Mouse (Mus musculus): ENCODE results near the gene Ano1. TPM values are rescaled to one million over a fixed set of nuclear protein-coding genes. Genes with fewer than 3 reads are reported as not detected.

The Ano1 gene
- polyA plus RNA-seq, 1 experiment from 2014 or later = 48.8 TPM

- Histone ChIP-seq H3K4me3 (ENCODE audit: low read length) (no peak overlapping the region), H3K27ac (ENCODE audit: low read depth, low read length) (no peak overlapping the region), H3K9ac (ENCODE audit: low read depth, low read length) (no peak overlapping the region), H3K36me3 (ENCODE audit: control insufficient read depth, insufficient read depth, low read length) (no peaks in the 10 kb centered on the region), H3K4me2 (replicated peaks; ENCODE audit: low read depth, low read length) (no peak overlapping the region), H3K27me3 (ENCODE audit: control insufficient read depth, insufficient read depth, low read length) (no peaks in the 10 kb centered on the region), H3K4me1 (ENCODE audit: control insufficient read depth, insufficient read depth, low read length) (peaks cover 28% of the 10 kb centered on the region), H3K9me3 (ENCODE audit: control insufficient read depth, low read length) (no peaks in the 10 kb centered on the region)
- no peak for ATAC-seq (ENCODE audit: low FRiP score, low TSS enrichment)
- WGBS = 11% methylated on average over 3 of the region's 3 CpGs
Observed at GRCm38 (mm10) chr7:144739810-144740209, 12.0 kb downstream of the Ano1 start.

DNA sequence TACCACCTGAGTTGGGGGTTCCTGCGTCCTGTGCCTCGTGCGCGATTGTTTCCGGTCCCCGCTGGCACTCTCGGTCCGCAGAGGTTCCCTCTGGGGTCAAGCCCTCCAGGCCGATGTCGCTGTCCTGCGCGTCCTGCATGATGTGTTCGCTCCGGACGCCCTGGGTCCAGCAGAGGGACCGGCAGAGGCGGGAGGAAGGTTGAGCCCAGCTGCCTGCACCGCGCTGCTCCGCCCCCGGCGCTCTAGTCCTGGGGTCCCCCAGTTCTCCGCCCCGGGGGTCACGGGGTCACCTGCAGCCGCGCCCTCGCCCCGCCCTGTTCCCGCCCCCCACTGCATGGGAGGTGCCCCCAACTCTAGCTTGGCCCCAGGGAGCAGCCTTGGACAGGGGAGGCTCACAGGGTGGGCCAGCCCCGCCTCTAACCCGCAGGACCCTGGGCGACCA, 13.4 kb downstream of the Ano1 start:
- Histone ChIP-seq H3K4me2 (replicated peaks; ENCODE audit: low read depth, low read length) (peak overlapping the region; percentile 88), H3K36me3 (ENCODE audit: control insufficient read depth, insufficient read depth, low read length) (no peaks in the 10 kb centered on the region), H3K27ac (ENCODE audit: low read depth, low read length) (no peak overlapping the region), H3K4me1 (ENCODE audit: control insufficient read depth, insufficient read depth, low read length) (peaks cover 28% of the 10 kb centered on the region), H3K4me3 (ENCODE audit: low read length) (peak overlapping the region; percentile 42), H3K9ac (ENCODE audit: low read depth, low read length) (peak overlapping the region; percentile 56), H3K9me3 (ENCODE audit: control insufficient read depth, low read length) (no peaks in the 10 kb centered on the region), H3K27me3 (ENCODE audit: control insufficient read depth, insufficient read depth, low read length) (no peaks in the 10 kb centered on the region)
- under 1% methylated on average over 33 of the region's 33 CpGs for WGBS
- ATAC-seq (ENCODE audit: low FRiP score, low TSS enrichment) = peak; percentile 54; the same call in 1 of the 2 replicates

DNA sequence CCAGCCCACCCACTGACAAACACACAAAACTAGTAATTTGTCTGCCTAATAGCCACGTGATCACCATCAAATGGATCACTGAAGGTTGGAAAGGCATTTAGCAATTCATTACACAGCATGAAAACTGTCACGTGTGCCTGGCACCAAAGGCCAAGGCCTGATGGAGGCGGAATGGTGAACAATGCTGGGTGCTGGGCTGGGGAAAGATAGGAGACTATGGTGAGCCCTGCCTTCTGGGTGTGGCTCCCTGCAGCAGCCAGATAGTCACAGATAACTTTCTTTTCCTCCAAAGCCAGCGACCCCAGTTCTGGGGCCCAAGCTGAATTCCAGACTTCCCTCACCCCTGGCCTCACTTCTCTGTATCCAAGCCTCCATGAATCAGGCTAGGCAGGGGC, 19.9 kb downstream of the Ano1 start:
- WGBS = 51% methylated on average over 4 of the region's 4 CpGs
- H3K4me1 ChIP-seq (ENCODE audit: control insufficient read depth, insufficient read depth, low read length) = no peaks in the 10 kb centered on the region; the same call in 1 of the 2 replicates
- no peak for ATAC-seq (ENCODE audit: low FRiP score, low TSS enrichment)
- H3K4me2 ChIP-seq (replicated peaks; ENCODE audit: low read depth, low read length) = no peak overlapping the region
- H3K9me3 ChIP-seq (ENCODE audit: control insufficient read depth, low read length) = no peaks in the 10 kb centered on the region
- H3K36me3 ChIP-seq (ENCODE audit: control insufficient read depth, insufficient read depth, low read length) = no peaks in the 10 kb centered on the region
- no peak overlapping the region for H3K27ac ChIP-seq (ENCODE audit: low read depth, low read length)
- H3K27me3 ChIP-seq (ENCODE audit: control insufficient read depth, insufficient read depth, low read length) = no peaks in the 10 kb centered on the region
- no peak overlapping the region for H3K9ac ChIP-seq (ENCODE audit: low read depth, low read length)
- H3K4me3 ChIP-seq (ENCODE audit: low read length) = no peak overlapping the region

DNA sequence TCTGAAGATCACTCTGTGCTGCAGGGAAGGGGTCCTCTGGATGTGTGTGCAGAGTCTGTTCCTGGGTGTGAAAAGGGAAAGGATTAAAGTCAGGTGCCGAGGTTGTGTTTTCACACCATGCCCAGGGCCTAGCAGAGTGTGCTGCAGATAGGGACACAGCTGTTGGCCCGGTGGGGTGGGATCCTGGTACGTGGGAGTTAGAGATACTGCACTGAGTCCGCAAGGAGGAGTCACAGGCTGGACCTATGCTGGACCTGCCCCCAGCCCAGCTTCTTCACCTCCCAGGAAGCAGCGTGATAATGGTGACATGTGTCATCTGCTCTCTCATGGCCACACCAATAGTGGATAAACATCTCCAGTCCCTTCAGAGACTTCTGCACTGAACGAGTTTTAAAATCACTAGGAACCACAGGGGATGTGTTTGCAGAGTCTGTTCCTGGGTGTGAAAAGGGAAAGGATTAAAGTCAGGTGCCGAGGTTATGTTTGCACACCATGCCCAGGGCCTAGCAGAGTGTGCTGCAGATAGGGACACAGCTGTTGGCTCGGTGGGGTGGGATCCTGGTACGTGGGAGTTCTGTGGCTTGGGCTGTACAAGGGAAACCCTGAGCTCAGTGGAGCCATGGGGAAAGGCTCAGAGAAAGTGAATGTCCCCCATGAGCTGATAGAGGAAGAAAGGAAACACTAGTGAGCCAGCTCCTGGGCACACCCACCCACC, 20.4 kb downstream of the Ano1 start:
- no peaks in the 10 kb centered on the region; the same call in 1 of the 2 replicates for H3K4me1 ChIP-seq (ENCODE audit: control insufficient read depth, insufficient read depth, low read length)

GRCm38 (mm10) chr7:144724283-144724682, 27.5 kb downstream of the Ano1 start:
- Histone ChIP-seq H3K4me3 (ENCODE audit: low read length) (no peak overlapping the region), H3K9ac (ENCODE audit: low read depth, low read length) (no peak overlapping the region), H3K4me2 (replicated peaks; ENCODE audit: low read depth, low read length) (no peak overlapping the region), H3K36me3 (ENCODE audit: control insufficient read depth, insufficient read depth, low read length) (no peaks in the 10 kb centered on the region), H3K27ac (ENCODE audit: low read depth, low read length) (no peak overlapping the region), H3K27me3 (ENCODE audit: control insufficient read depth, insufficient read depth, low read length) (no peaks in the 10 kb centered on the region), H3K4me1 (ENCODE audit: control insufficient read depth, insufficient read depth, low read length) (no peaks in the 10 kb centered on the region), H3K9me3 (ENCODE audit: control insufficient read depth, low read length) (no peaks in the 10 kb centered on the region)
- 10% methylated on average over 1 of the region's 1 CpGs for WGBS
- no peak for ATAC-seq (ENCODE audit: low FRiP score, low TSS enrichment)

More for the DNA sequence above, 20.4 kb downstream of the Ano1 start:
- 47% methylated on average over 9 of the region's 9 CpGs for WGBS
- H3K27ac ChIP-seq (ENCODE audit: low read depth, low read length) = no peak overlapping the region
- no peak overlapping the region for H3K9ac ChIP-seq (ENCODE audit: low read depth, low read length)
- no peak overlapping the region for H3K4me2 ChIP-seq (replicated peaks; ENCODE audit: low read depth, low read length)
- H3K27me3 ChIP-seq (ENCODE audit: control insufficient read depth, insufficient read depth, low read length) = no peaks in the 10 kb centered on the region
- no peak overlapping the region for H3K4me3 ChIP-seq (ENCODE audit: low read length)
- H3K36me3 ChIP-seq (ENCODE audit: control insufficient read depth, insufficient read depth, low read length) = no peaks in the 10 kb centered on the region
- H3K9me3 ChIP-seq (ENCODE audit: control insufficient read depth, low read length) = no peaks in the 10 kb centered on the region
- ATAC-seq (ENCODE audit: low FRiP score, low TSS enrichment) = peak; percentile 49; the same call in 1 of the 2 replicates

- Histone ChIP-seq H3K4me1 (ENCODE audit: control insufficient read depth, insufficient read depth, low read length) (no peaks in the 10 kb centered on the region), H3K36me3 (ENCODE audit: control insufficient read depth, insufficient read depth, low read length) (no peaks in the 10 kb centered on the region), H3K27ac (ENCODE audit: low read depth, low read length) (no peak overlapping the region), H3K9ac (ENCODE audit: low read depth, low read length) (no peak overlapping the region), H3K27me3 (ENCODE audit: control insufficient read depth, insufficient read depth, low read length) (no peaks in the 10 kb centered on the region), H3K9me3 (ENCODE audit: control insufficient read depth, low read length) (no peaks in the 10 kb centered on the region), H3K4me2 (replicated peaks; ENCODE audit: low read depth, low read length) (no peak overlapping the region), H3K4me3 (ENCODE audit: low read length) (no peak overlapping the region)
- WGBS = 77% methylated on average over 4 of the region's 4 CpGs
- no peak for ATAC-seq (ENCODE audit: low FRiP score, low TSS enrichment)
Observed at GRCm38 (mm10) chr7:144719956-144720355, 31.8 kb downstream of the Ano1 start.

GRCm38 (mm10) chr7:144717736-144718135, 34.0 kb downstream of the Ano1 start:
- 81% methylated on average over 5 of the region's 5 CpGs for WGBS
- no peaks in the 10 kb centered on the region for H3K36me3 ChIP-seq (ENCODE audit: control insufficient read depth, insufficient read depth, low read length)
- no peak overlapping the region for H3K9ac ChIP-seq (ENCODE audit: low read depth, low read length)
- no peaks in the 10 kb centered on the region for H3K4me1 ChIP-seq (ENCODE audit: control insufficient read depth, insufficient read depth, low read length)
- H3K9me3 ChIP-seq (ENCODE audit: control insufficient read depth, low read length) = no peaks in the 10 kb centered on the region
- no peak overlapping the region for H3K27ac ChIP-seq (ENCODE audit: low read depth, low read length)
- ATAC-seq (ENCODE audit: low FRiP score, low TSS enrichment) = no peak
- H3K4me3 ChIP-seq (ENCODE audit: low read length) = no peak overlapping the region
- no peak overlapping the region for H3K4me2 ChIP-seq (replicated peaks; ENCODE audit: low read depth, low read length)
- no peaks in the 10 kb centered on the region for H3K27me3 ChIP-seq (ENCODE audit: control insufficient read depth, insufficient read depth, low read length)

DNA sequence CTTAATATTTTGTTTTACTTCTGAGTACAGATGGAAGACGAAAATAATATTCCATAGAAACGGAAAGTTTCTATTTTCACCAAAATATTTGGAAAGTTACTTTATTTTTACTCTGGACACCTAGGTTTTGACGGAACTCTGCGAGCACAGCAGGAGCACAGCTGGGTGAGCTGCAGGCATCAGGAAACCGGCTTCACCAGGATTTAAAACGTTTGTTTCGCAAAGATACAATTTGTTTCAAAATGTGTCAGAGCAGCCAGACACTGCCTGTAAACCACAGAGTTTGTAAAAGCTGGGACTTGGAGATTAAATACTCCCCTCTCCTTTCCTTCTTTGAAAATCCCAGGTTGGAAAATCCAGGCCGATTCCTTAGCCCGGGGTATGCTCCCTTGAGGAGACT, 53.9 kb downstream of the Ano1 start:
- no peak for ATAC-seq (ENCODE audit: low FRiP score, low TSS enrichment)

More for the DNA sequence above, 53.9 kb downstream of the Ano1 start:
- no peak overlapping the region for H3K4me2 ChIP-seq (replicated peaks; ENCODE audit: low read depth, low read length)
- no peak overlapping the region for H3K27ac ChIP-seq (ENCODE audit: low read depth, low read length)
- H3K9me3 ChIP-seq (ENCODE audit: control insufficient read depth, low read length) = peaks cover 6% of the 10 kb centered on the region; the same call in 1 of the 2 replicates
- H3K4me1 ChIP-seq (ENCODE audit: control insufficient read depth, insufficient read depth, low read length) = no peaks in the 10 kb centered on the region
- no peak overlapping the region for H3K9ac ChIP-seq (ENCODE audit: low read depth, low read length)
- no peaks in the 10 kb centered on the region for H3K27me3 ChIP-seq (ENCODE audit: control insufficient read depth, insufficient read depth, low read length)
- 82% methylated on average over 9 of the region's 9 CpGs for WGBS
- H3K4me3 ChIP-seq (ENCODE audit: low read length) = no peak overlapping the region
- H3K36me3 ChIP-seq (ENCODE audit: control insufficient read depth, insufficient read depth, low read length) = no peaks in the 10 kb centered on the region
